Mouse (Mus musculus): ENCODE data around the gene Prkg1. TPM values are rescaled to one million over a fixed set of nuclear protein-coding genes. Genes with fewer than 3 reads are reported as not detected.

The Prkg1 gene
- polyA plus RNA-seq, 1 experiment from 2014 or later: 4.9 TPM

- Histone ChIP-seq H3K4me1 (ENCODE audit: control insufficient read depth, insufficient read depth, low read length) (no peaks in the 10 kb centered on the region), H3K4me3 (ENCODE audit: low read depth, low read length) (no peak overlapping the region), H3K36me3 (ENCODE audit: control insufficient read depth, insufficient read depth, low read length) (no peaks in the 10 kb centered on the region), H3K27ac (ENCODE audit: low read length) (no peak overlapping the region), H3K9ac (ENCODE audit: low read depth, low read length) (no peak overlapping the region), H3K27me3 (ENCODE audit: control insufficient read depth, insufficient read depth, low read depth, low read length) (no peaks in the 10 kb centered on the region), H3K9me3 (replicated peaks; ENCODE audit: control insufficient read depth, low read length, poor library complexity, severe bottlenecking) (no peaks in the 10 kb centered on the region), H3K4me2 (ENCODE audit: low read length) (no peak overlapping the region)
- ATAC-seq: no peak
- WGBS: 89% methylated on average over 8 of the region's 8 CpGs
These were observed 587.4 kb downstream of the Prkg1 start for GRCm38 (mm10) chr19:31177279-31177922.

DNA sequence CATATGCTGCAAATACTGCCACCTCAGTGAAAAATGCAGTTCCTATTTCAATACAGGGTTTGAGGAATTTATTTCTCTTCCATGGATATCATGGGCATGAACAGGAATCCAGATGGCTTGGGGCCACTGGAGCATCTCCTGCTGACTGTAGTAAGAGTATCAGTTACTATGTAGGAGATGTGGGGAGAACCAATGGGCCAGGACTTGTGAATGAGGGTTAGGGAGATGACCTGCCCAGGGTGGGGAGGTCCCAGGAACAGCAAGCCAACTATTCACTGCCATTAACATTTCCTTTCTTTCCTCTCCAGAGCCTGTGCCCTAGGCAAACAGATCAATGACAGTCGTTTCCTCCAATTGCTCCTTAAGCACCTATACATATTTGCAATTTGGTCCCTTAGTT lies 593.8 kb downstream of the Prkg1 start:
- ATAC-seq: no peak
- Histone ChIP-seq H3K27ac (ENCODE audit: low read length) (no peak overlapping the region), H3K4me2 (ENCODE audit: low read length) (no peak overlapping the region), H3K4me3 (ENCODE audit: low read depth, low read length) (no peak overlapping the region), H3K4me1 (ENCODE audit: control insufficient read depth, insufficient read depth, low read length) (no peaks in the 10 kb centered on the region), H3K9me3 (replicated peaks; ENCODE audit: control insufficient read depth, low read length, poor library complexity, severe bottlenecking) (no peaks in the 10 kb centered on the region), H3K9ac (ENCODE audit: low read depth, low read length) (no peak overlapping the region), H3K27me3 (ENCODE audit: control insufficient read depth, insufficient read depth, low read depth, low read length) (no peaks in the 10 kb centered on the region), H3K36me3 (ENCODE audit: control insufficient read depth, insufficient read depth, low read length) (no peaks in the 10 kb centered on the region)
- WGBS: 68% methylated on average over 1 of the region's 1 CpGs

GRCm38 (mm10) chr19:31158944-31159460 lies 605.8 kb downstream of the Prkg1 start:
- Histone ChIP-seq H3K9ac (ENCODE audit: low read depth, low read length) (no peak overlapping the region), H3K4me2 (ENCODE audit: low read length) (no peak overlapping the region), H3K4me3 (ENCODE audit: low read depth, low read length) (no peak overlapping the region), H3K27ac (ENCODE audit: low read length) (no peak overlapping the region), H3K36me3 (ENCODE audit: control insufficient read depth, insufficient read depth, low read length) (no peaks in the 10 kb centered on the region), H3K4me1 (ENCODE audit: control insufficient read depth, insufficient read depth, low read length) (0 out of 2 replicates have a peak, but pooled peaks cover under 1% of the 10 kb centered on the region), H3K27me3 (ENCODE audit: control insufficient read depth, insufficient read depth, low read depth, low read length) (no peaks in the 10 kb centered on the region), H3K9me3 (replicated peaks; ENCODE audit: control insufficient read depth, low read length, poor library complexity, severe bottlenecking) (no peaks in the 10 kb centered on the region)
- no peak for ATAC-seq
- 88% methylated on average over 6 of the region's 6 CpGs for WGBS

- Histone ChIP-seq H3K27me3 (ENCODE audit: control insufficient read depth, insufficient read depth, low read depth, low read length) (no peaks in the 10 kb centered on the region), H3K27ac (ENCODE audit: low read length) (no peak overlapping the region), H3K4me2 (ENCODE audit: low read length) (no peak overlapping the region), H3K9me3 (replicated peaks; ENCODE audit: control insufficient read depth, low read length, poor library complexity, severe bottlenecking) (no peaks in the 10 kb centered on the region), H3K4me3 (ENCODE audit: low read depth, low read length) (no peak overlapping the region), H3K9ac (ENCODE audit: low read depth, low read length) (no peak overlapping the region), H3K36me3 (ENCODE audit: control insufficient read depth, insufficient read depth, low read length) (no peaks in the 10 kb centered on the region), H3K4me1 (ENCODE audit: control insufficient read depth, insufficient read depth, low read length) (0 out of 2 replicates have a peak, but pooled peaks cover 2% of the 10 kb centered on the region)
- WGBS: 27% methylated on average over 5 of the region's 5 CpGs
- ATAC-seq: no peak
These were observed 611.4 kb downstream of the Prkg1 start for GRCm38 (mm10) chr19:31153399-31153798.

DNA sequence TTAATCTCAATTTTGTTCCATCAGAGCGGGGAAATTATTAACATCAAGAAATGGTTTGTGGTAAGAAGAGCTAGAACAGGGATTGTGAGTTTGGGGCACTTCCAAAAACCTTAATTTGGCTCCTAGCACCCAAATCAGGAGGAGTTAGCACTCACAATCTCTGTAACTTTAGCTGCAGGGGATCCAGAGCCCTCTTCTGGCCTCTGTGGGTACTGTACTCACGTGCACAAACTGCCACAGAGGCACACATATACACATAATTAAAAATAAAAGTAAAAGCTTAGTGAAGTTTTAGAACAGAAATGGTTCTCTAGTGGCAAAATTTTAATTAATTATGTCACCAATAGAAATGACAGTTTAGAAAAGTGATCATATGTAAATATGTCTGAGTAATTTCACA lies 614.9 kb downstream of the Prkg1 start:
- H3K4me2 ChIP-seq (ENCODE audit: low read length): no peak overlapping the region
- 0 out of 2 replicates have a peak, but pooled peaks cover 2% of the 10 kb centered on the region for H3K4me1 ChIP-seq (ENCODE audit: control insufficient read depth, insufficient read depth, low read length)
- H3K27me3 ChIP-seq (ENCODE audit: control insufficient read depth, insufficient read depth, low read depth, low read length): no peaks in the 10 kb centered on the region
- no peak overlapping the region for H3K27ac ChIP-seq (ENCODE audit: low read length)
- no peak overlapping the region for H3K4me3 ChIP-seq (ENCODE audit: low read depth, low read length)
- H3K9me3 ChIP-seq (replicated peaks; ENCODE audit: control insufficient read depth, low read length, poor library complexity, severe bottlenecking): no peaks in the 10 kb centered on the region
- no peaks in the 10 kb centered on the region for H3K36me3 ChIP-seq (ENCODE audit: control insufficient read depth, insufficient read depth, low read length)
- 93% methylated on average over 2 of the region's 2 CpGs for WGBS
- ATAC-seq: no peak
- no peak overlapping the region for H3K9ac ChIP-seq (ENCODE audit: low read depth, low read length)

GRCm38 (mm10) chr19:31147457-31147856 lies 617.4 kb downstream of the Prkg1 start:
- no peak overlapping the region for H3K27ac ChIP-seq (ENCODE audit: low read length)
- H3K9me3 ChIP-seq (replicated peaks; ENCODE audit: control insufficient read depth, low read length, poor library complexity, severe bottlenecking): no peaks in the 10 kb centered on the region
- WGBS: 96% methylated on average over 2 of the region's 2 CpGs
- no peak overlapping the region for H3K4me3 ChIP-seq (ENCODE audit: low read depth, low read length)
- no peak overlapping the region for H3K4me2 ChIP-seq (ENCODE audit: low read length)
- H3K36me3 ChIP-seq (ENCODE audit: control insufficient read depth, insufficient read depth, low read length): no peaks in the 10 kb centered on the region
- H3K4me1 ChIP-seq (ENCODE audit: control insufficient read depth, insufficient read depth, low read length): no peaks in the 10 kb centered on the region
- no peak for ATAC-seq
- no peaks in the 10 kb centered on the region for H3K27me3 ChIP-seq (ENCODE audit: control insufficient read depth, insufficient read depth, low read depth, low read length)
- no peak overlapping the region for H3K9ac ChIP-seq (ENCODE audit: low read depth, low read length)

GRCm38 (mm10) chr19:31146156-31146555 lies 618.7 kb downstream of the Prkg1 start:
- H3K36me3 ChIP-seq (ENCODE audit: control insufficient read depth, insufficient read depth, low read length): no peaks in the 10 kb centered on the region
- WGBS: 63% methylated on average over 3 of the region's 3 CpGs
- no peak overlapping the region for H3K4me3 ChIP-seq (ENCODE audit: low read depth, low read length)
- no peaks in the 10 kb centered on the region for H3K4me1 ChIP-seq (ENCODE audit: control insufficient read depth, insufficient read depth, low read length)
- no peaks in the 10 kb centered on the region for H3K9me3 ChIP-seq (replicated peaks; ENCODE audit: control insufficient read depth, low read length, poor library complexity, severe bottlenecking)
- H3K27ac ChIP-seq (ENCODE audit: low read length): no peak overlapping the region
- H3K4me2 ChIP-seq (ENCODE audit: low read length): no peak overlapping the region
- H3K27me3 ChIP-seq (ENCODE audit: control insufficient read depth, insufficient read depth, low read depth, low read length): no peaks in the 10 kb centered on the region
- H3K9ac ChIP-seq (ENCODE audit: low read depth, low read length): no peak overlapping the region
- ATAC-seq: no peak

- ATAC-seq: no peak
- 85% methylated on average over 7 of the region's 7 CpGs for WGBS
- Histone ChIP-seq H3K4me3 (ENCODE audit: low read depth, low read length) (no peak overlapping the region), H3K9me3 (replicated peaks; ENCODE audit: control insufficient read depth, low read length, poor library complexity, severe bottlenecking) (no peaks in the 10 kb centered on the region), H3K4me2 (ENCODE audit: low read length) (no peak overlapping the region), H3K9ac (ENCODE audit: low read depth, low read length) (no peak overlapping the region), H3K27ac (ENCODE audit: low read length) (no peak overlapping the region), H3K4me1 (ENCODE audit: control insufficient read depth, insufficient read depth, low read length) (no peaks in the 10 kb centered on the region), H3K36me3 (ENCODE audit: control insufficient read depth, insufficient read depth, low read length) (no peaks in the 10 kb centered on the region), H3K27me3 (ENCODE audit: control insufficient read depth, insufficient read depth, low read depth, low read length) (no peaks in the 10 kb centered on the region)
These were observed 622.9 kb downstream of the Prkg1 start for GRCm38 (mm10) chr19:31141905-31142304.

DNA sequence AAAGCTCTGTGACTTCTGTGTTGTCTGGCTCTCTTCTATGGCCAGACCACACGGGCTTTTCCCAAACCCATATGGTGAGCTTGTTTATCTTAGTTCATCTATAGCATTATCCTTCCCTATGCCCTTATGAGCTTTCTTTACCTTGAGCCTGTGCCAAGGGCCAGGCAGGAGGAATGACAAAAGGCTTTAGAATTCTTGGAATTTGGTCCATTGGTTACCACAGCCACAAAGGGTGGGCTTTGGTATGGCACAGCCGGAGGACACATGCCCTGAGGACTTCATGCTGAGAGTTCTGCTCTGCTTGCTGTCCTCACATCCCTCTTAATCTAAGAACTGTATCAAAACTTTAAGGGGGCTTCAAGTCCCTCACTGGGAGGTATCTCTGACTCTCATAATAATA lies 628.5 kb downstream of the Prkg1 start:
- Histone ChIP-seq H3K4me1 (ENCODE audit: control insufficient read depth, insufficient read depth, low read length) (no peaks in the 10 kb centered on the region), H3K9me3 (replicated peaks; ENCODE audit: control insufficient read depth, low read length, poor library complexity, severe bottlenecking) (no peaks in the 10 kb centered on the region), H3K9ac (ENCODE audit: low read depth, low read length) (no peak overlapping the region), H3K27ac (ENCODE audit: low read length) (no peak overlapping the region), H3K4me3 (ENCODE audit: low read depth, low read length) (no peak overlapping the region), H3K4me2 (ENCODE audit: low read length) (no peak overlapping the region), H3K36me3 (ENCODE audit: control insufficient read depth, insufficient read depth, low read length) (no peaks in the 10 kb centered on the region), H3K27me3 (ENCODE audit: control insufficient read depth, insufficient read depth, low read depth, low read length) (no peaks in the 10 kb centered on the region)
- no peak for ATAC-seq
- 2% methylated on average over 2 of the region's 2 CpGs for WGBS
